Mouse (Mus musculus) stomach, embryonic 14.5 days (tissue): ENCODE measurements around the gene Icam1. TPM values are rescaled to one million over a fixed set of nuclear protein-coding genes. Genes with fewer than 3 reads are reported as not detected.
A peak's percentile ranks its signal among the peaks of the same experiment; 100 is the strongest.

Experiments used
- ATAC-seq: fragments of 200-750 bp; cut with Nextera tagmentation; 2 replicates; pipeline ENCODE4 v1.8.0; 2017; ENCODE audit warnings: low read depth, moderate TSS enrichment; ENCODE audit not compliant: insufficient number of reproducible peaks, insufficient read depth, low FRiP score
- H3K27ac ChIP-seq: fragments of 300-500 bp; sonication (generic); 2 replicates; pipeline ENCODE4 v1.5.1; 2014; ENCODE audit warnings: mild to moderate bottlenecking, low read length, moderate library complexity, mixed read lengths
- H3K27me3 ChIP-seq: fragments of 300-500 bp; sonication (generic); 2 replicates; pipeline ENCODE4 v1.6.1; 2014; ENCODE audit warnings: low read length, control low read depth, mixed read lengths; ENCODE audit not compliant: control insufficient read depth, insufficient read depth
- H3K36me3 ChIP-seq: fragments of 300-500 bp; sonication (generic); 2 replicates; pipeline ENCODE4 v1.6.1; 2014; ENCODE audit warnings: mild to moderate bottlenecking, control low read depth, low read length, moderate library complexity, mixed read lengths; ENCODE audit not compliant: control insufficient read depth, insufficient read depth
- H3K4me1 ChIP-seq: fragments of 300-500 bp; sonication (generic); 2 replicates; pipeline ENCODE4 v1.6.1; 2014; ENCODE audit warnings: low read length, control low read depth, mixed read lengths; ENCODE audit not compliant: control insufficient read depth, insufficient read depth
- H3K4me2 ChIP-seq: fragments of 300-500 bp; sonication (generic); replicated peaks from 2 replicates; pipeline ENCODE4 v1.6.1; 2014; ENCODE audit warnings: low read depth, low read length, control low read depth
- H3K4me3 ChIP-seq: fragments of 300-500 bp; sonication (generic); 2 replicates; pipeline ENCODE4 v1.5.1; 2014; ENCODE audit warnings: low read depth, low read length, control low read depth
- H3K9ac ChIP-seq: fragments of 300-500 bp; sonication (generic); replicated peaks from 2 replicates; pipeline ENCODE4 v1.6.1; 2014; ENCODE audit warnings: low read depth, mild to moderate bottlenecking, control low read depth, low read length, moderate library complexity, mixed read lengths
- H3K9me3 ChIP-seq: fragments of 300-500 bp; sonication (generic); 2 replicates; pipeline ENCODE4 v1.6.1; 2016; ENCODE audit warnings: low read depth, low read length, control low read depth; ENCODE audit not compliant: control insufficient read depth
- WGBS: fragments of 180-500 bp; shearing (Covaris S2); extraction: QIAGEN DNeasy Blood & Tissue Kit; methylation state at CpG from one replicate; pipeline ENCODE4 v1.1.7; 2014; 5-methylcytosine and 5-hydroxymethylcytosine counted together
- polyA plus RNA-seq: library from polyadenylated mRNA; unstranded; fragments of >200 nt; fragmentation: Nextera tagmentation; extraction: Ambion mirVana; gene quantifications from 2 replicates; pipeline ENCODE4 v1.2.1, GENCODE M21; 2014

The Icam1 gene
- polyA plus RNA-seq, 1 experiment from 2014 or later = 10.6 TPM

GRCm38 (mm10) chr9:21030781-21031250 lies 15.0 kb downstream of the Icam1 start:
- Histone ChIP-seq H3K4me2 (peak overlapping the region; percentile 89), H3K27ac (no peak overlapping the region), H3K9me3 (no peaks in the 10 kb centered on the region), H3K36me3 (no peaks in the 10 kb centered on the region), H3K4me3 (peak overlapping the region; percentile 42), H3K4me1 (peaks cover 30% of the 10 kb centered on the region), H3K27me3 (peaks cover 40% of the 10 kb centered on the region), H3K9ac (no peak overlapping the region)
- peak; percentile 71 for ATAC-seq
- WGBS = 1% methylated on average over 13 of the region's 13 CpGs

DNA sequence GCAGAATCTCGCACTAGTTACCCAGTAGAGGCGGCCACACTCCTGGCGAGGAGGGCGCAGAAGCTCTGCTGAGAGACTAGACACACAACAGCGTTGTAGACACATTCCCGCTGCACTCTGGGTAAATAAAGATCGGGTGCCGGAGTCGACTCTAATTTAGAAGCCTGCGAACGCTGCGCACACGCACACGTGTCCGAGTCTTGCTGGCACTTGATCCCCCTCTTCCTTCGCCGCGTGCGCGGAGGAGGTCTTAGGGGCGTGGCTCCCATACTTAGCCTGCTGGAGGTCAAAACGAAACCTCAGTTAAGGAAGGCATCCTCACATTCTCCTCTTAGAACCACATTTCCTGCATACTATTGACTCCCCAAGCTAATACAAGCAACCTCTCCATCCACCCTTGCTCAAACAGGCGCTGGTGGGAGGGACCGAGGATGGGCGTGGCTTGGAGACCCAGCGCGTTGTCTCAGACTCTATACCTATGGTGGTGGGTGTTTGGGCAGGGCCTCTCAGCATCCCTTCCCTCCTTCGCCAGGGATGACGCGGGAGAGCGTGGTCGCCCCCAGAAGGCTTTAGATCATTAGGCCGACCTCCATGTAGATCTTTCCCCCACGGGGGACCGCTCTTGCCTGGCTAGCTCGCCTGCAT lies 15.6 kb downstream of the Icam1 start:
- ATAC-seq = no peak
- Histone ChIP-seq H3K4me2 (peak overlapping the region; percentile 89), H3K27me3 (peaks cover 45% of the 10 kb centered on the region), H3K4me3 (peak overlapping the region; percentile 42), H3K27ac (no peak overlapping the region), H3K9me3 (no peaks in the 10 kb centered on the region), H3K4me1 (peaks cover 30% of the 10 kb centered on the region), H3K9ac (no peak overlapping the region), H3K36me3 (no peaks in the 10 kb centered on the region)
- under 1% methylated on average over 36 of the region's 36 CpGs for WGBS

GRCm38 (mm10) chr9:21031896-21032351 lies 16.1 kb downstream of the Icam1 start, which contains the start of gene Icam5:
TSS of gene Icam5 (plus strand) at chr9:21032073.
- H3K36me3 ChIP-seq = no peaks in the 10 kb centered on the region
- ATAC-seq = no peak
- under 1% methylated on average over 34 of the region's 35 CpGs for whole genome bisulfite sequencing
- peak within 1 kb of the TSS; percentile 42 for H3K4me3 ChIP-seq
- no peaks in the 10 kb centered on the region for H3K9me3 ChIP-seq
- H3K27me3 ChIP-seq = peaks cover 51% of the 10 kb centered on the region
- peak within 1 kb of the TSS; percentile 95 for H3K4me2 ChIP-seq
- no peak within 1 kb of the TSS for H3K27ac ChIP-seq
- no peak within 1 kb of the TSS; the same call in 1 of the 2 replicates for H3K9ac ChIP-seq
- peaks cover 30% of the 10 kb centered on the region for H3K4me1 ChIP-seq

DNA sequence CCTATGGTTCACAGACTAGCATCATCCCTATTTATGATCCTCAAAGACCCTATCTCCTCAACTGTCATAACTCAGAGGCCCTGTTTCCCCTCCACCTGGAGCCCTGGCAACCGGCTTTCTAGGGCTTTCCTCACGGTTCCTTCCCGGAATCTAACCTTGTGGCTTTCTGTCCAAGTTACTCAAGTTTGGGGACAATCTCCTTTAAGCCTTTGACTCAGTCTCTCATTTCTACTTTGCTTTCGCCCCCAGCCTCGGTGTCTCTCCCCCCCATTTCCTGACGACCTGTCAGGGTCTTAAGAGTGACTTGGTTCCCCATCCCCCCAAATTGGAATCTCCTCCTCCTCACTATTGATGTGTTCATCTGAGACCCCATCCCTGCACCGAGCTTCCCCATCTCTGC lies 16.7 kb downstream of the Icam1 start:
- whole genome bisulfite sequencing = 2% methylated on average over 7 of the region's 7 CpGs
- Histone ChIP-seq H3K9me3 (no peaks in the 10 kb centered on the region), H3K9ac (no peak overlapping the region), H3K27me3 (peaks cover 56% of the 10 kb centered on the region), H3K4me1 (peaks cover 33% of the 10 kb centered on the region), H3K4me3 (peak overlapping the region; percentile 42), H3K36me3 (no peaks in the 10 kb centered on the region), H3K4me2 (peak overlapping the region; percentile 95), H3K27ac (no peak overlapping the region)
- ATAC-seq = no peak

GRCm38 (mm10) chr9:21033136-21033535 lies 17.4 kb downstream of the Icam1 start:
- peaks cover 38% of the 10 kb centered on the region for H3K4me1 ChIP-seq
- 0 out of 2 replicates have a peak overlapping the region, but pooled peaks have one; percentile 10 for H3K9ac ChIP-seq
- WGBS = under 1% methylated on average over 34 of the region's 34 CpGs
- H3K36me3 ChIP-seq = no peaks in the 10 kb centered on the region
- peak; percentile 81 for ATAC-seq
- H3K4me2 ChIP-seq = peak overlapping the region; percentile 95
- peaks cover 63% of the 10 kb centered on the region for H3K27me3 ChIP-seq
- H3K4me3 ChIP-seq = peak overlapping the region; percentile 42
- H3K27ac ChIP-seq = no peak overlapping the region
- no peaks in the 10 kb centered on the region for H3K9me3 ChIP-seq

GRCm38 (mm10) chr9:21034481-21035085 lies 18.8 kb downstream of the Icam1 start:
- H3K36me3 ChIP-seq = no peaks in the 10 kb centered on the region
- peaks cover 65% of the 10 kb centered on the region for H3K27me3 ChIP-seq
- no peak overlapping the region for H3K9ac ChIP-seq
- no peaks in the 10 kb centered on the region for H3K9me3 ChIP-seq
- peaks cover 32% of the 10 kb centered on the region for H3K4me1 ChIP-seq
- H3K27ac ChIP-seq = no peak overlapping the region
- H3K4me3 ChIP-seq = no peak overlapping the region
- no peak overlapping the region for H3K4me2 ChIP-seq
- WGBS = 5% methylated on average over 17 of the region's 17 CpGs
- ATAC-seq = no peak

GRCm38 (mm10) chr9:21035586-21035985 lies 19.8 kb downstream of the Icam1 start:
- Histone ChIP-seq H3K36me3 (no peaks in the 10 kb centered on the region), H3K4me3 (0 out of 2 replicates have a peak overlapping the region, but pooled peaks have one; percentile 1), H3K9ac (no peak overlapping the region), H3K27ac (no peak overlapping the region), H3K4me2 (no peak overlapping the region), H3K27me3 (peaks cover 62% of the 10 kb centered on the region), H3K4me1 (peaks cover 26% of the 10 kb centered on the region), H3K9me3 (no peaks in the 10 kb centered on the region)
- 21% methylated on average over 9 of the region's 9 CpGs for WGBS
- no peak for ATAC-seq

DNA sequence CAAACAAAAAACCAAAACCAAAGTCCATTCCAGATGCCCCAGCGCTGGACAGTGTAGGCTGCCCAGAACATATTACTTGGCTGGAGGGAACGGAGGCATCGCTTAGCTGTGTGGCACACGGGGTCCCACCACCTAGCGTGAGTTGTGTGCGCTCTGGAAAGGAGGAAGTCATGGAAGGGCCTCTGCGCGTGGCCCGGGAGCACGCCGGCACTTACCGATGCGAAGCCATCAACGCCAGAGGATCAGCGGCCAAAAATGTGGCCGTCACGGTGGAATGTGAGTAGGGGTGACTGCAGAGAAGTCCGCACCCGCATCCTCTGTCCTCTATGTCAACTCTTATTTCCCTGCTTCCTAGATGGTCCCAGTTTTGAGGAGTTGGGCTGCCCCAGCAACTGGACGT lies 20.4 kb downstream of the Icam1 start:
- Histone ChIP-seq H3K4me1 (peaks cover 26% of the 10 kb centered on the region), H3K9ac (no peak overlapping the region), H3K9me3 (no peaks in the 10 kb centered on the region), H3K27me3 (peaks cover 62% of the 10 kb centered on the region), H3K36me3 (no peaks in the 10 kb centered on the region), H3K4me3 (no peak overlapping the region), H3K4me2 (no peak overlapping the region), H3K27ac (no peak overlapping the region)
- ATAC-seq = no peak
- 10% methylated on average over 20 of the region's 20 CpGs for WGBS
